Mouse (Mus musculus): ENCODE results near the gene Endov. TPM values are rescaled to one million over a fixed set of nuclear protein-coding genes. Genes with fewer than 3 reads are reported as not detected.

Endov gene
- total RNA-seq, 2 experiments from 2014 or later = 7.0 to 7.5 TPM

- no peak for DNase-seq
Observed at GRCm38 (mm10) chr11:119516677-119517361, 25.7 kb downstream of the Endov start.

- no peak for DNase-seq
Observed at GRCm38 (mm10) chr11:119519387-119519786, 28.2 kb downstream of the Endov start.

- no peak for DNase-seq
Observed at GRCm38 (mm10) chr11:119520005-119520712, 29.0 kb downstream of the Endov start.

- no peak for DNase-seq
Observed at GRCm38 (mm10) chr11:119520713-119521063, 29.5 kb downstream of the Endov start.

DNA sequence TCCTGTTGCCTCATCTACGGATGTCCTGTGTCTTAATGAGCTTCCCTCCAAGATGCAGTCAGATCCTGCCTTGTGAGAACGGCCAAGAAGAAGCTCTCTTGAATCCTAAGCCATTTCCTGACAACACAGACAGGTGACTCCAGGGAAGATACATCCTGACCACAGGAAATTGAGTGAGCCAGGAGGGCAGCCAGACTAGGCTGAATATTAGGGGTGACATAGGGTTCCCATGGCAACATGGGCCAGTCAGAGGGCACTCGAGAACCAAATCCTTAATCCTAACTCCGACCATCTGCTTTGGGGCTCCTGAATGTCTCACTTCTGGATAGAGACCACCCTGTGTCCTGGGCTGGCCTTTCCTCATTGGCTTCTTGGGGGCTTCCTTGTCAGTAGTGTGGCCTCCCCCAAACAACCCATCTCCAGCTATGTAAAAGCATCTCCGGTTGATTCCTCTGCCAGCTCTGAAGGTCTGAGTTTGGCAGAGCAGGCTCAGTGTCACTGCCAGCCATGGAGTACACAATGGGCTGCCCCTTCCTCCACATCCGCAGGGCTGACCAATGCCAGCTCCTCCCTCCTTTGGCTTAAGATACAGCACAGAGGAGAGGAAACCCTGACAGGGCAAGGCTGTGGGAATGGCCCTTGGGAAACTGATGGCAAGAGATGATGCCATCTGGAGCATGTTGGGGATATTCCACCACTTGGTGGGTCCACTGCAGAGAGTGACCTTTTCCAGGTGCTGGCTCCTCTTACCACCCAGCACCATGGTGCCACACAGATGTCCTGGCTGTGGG is 31.0 kb downstream of the Endov start:
- no peak for DNase-seq

GRCm38 (mm10) chr11:119522779-119523178 is 31.6 kb downstream of the Endov start:
- peak; percentile 37 to 63 for DNase-seq

- no peak for DNase-seq
Observed at GRCm38 (mm10) chr11:119523392-119523791, 32.2 kb downstream of the Endov start.

DNA sequence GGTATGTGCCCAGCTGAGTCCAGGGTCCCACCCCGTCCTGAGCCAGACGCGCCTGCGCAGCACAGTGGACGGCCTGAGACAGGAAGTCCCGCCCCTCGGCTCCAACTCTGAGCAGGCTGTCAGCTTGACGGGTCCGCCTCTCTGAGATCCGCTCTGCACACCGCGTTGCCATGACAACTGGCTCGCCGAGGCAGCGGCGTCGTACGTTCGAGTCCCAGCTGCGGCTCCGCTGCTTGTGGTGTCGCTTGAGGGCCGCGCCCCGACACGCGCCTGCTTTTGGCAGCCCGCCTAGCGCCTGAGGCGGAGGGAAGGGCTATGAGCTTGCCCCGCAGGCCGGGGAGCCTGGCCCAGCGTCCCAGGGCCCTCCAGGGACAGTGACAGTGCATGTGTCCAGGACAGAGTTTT is 33.4 kb downstream of the Endov start:
- peak; percentile 88 to 93 for DNase-seq

GRCm38 (mm10) chr11:119526068-119526966 is 35.2 kb downstream of the Endov start:
- no peak for DNase-seq

DNA sequence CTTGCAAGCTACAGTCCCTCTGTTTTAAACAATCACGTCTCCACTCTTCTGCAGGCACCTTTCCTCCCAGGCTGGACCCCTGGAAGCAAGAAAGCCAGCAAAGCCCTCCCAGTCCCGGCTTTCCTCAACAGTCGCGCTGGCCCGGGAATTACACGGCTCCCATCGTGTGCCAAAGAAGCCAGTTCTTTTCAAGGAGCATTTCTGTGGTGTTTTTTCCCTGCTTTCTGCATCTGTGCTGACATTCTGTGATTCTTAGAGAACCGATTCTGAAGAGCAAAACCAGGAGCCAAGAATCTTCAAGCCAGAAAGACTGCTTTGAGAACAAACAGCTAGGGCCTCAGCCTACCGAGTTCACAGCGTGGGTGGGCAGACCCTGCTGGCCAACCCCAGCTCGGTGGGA is 37.8 kb downstream of the Endov start:
- no peak for DNase-seq

- no peak for DNase-seq
Observed at GRCm38 (mm10) chr11:119532460-119532859, 41.3 kb downstream of the Endov start.

GRCm38 (mm10) chr11:119533745-119534144 is 42.6 kb downstream of the Endov start:
- DNase-seq = no peak

- no peak for DNase-seq
Observed at GRCm38 (mm10) chr11:119539944-119540343, 48.8 kb downstream of the Endov start.

GRCm38 (mm10) chr11:119540560-119540959 is 49.4 kb downstream of the Endov start:
- DNase-seq = no peak

DNA sequence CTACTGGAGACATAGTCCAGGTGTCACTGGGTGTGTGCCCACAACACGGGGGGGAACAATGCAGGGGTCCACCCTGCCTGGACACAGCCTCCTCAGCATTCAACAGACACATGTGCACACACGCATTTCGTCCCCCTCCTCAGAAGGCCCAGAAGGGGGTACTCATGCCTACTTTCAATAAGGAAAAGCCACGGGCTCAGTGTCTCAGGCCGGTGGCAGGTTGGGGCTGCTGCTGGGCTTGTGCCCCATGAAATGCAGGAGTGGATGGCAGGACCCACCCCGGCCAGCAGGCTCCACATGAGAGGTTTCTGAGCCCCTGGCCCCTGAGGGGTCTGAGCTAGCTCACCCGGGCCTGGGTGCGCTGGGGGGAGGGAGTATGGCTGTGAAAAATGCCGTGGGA is 49.9 kb downstream of the Endov start:
- DNase-seq = no peak

- no peak for DNase-seq
Observed at GRCm38 (mm10) chr11:119542371-119542770, 51.2 kb downstream of the Endov start.

GRCm38 (mm10) chr11:119542886-119543285 is 51.7 kb downstream of the Endov start:
- DNase-seq = no peak

- DNase-seq = no peak
Observed at GRCm38 (mm10) chr11:119543816-119544517, 52.8 kb downstream of the Endov start.

GRCm38 (mm10) chr11:119544518-119545105 is 53.5 kb downstream of the Endov start:
- no peak for DNase-seq

- DNase-seq = no peak
Observed at GRCm38 (mm10) chr11:119545281-119545680, 54.1 kb downstream of the Endov start.
